Mouse (Mus musculus): ENCODE data around the gene Olfr480.

Olfr480 gene

DNA sequence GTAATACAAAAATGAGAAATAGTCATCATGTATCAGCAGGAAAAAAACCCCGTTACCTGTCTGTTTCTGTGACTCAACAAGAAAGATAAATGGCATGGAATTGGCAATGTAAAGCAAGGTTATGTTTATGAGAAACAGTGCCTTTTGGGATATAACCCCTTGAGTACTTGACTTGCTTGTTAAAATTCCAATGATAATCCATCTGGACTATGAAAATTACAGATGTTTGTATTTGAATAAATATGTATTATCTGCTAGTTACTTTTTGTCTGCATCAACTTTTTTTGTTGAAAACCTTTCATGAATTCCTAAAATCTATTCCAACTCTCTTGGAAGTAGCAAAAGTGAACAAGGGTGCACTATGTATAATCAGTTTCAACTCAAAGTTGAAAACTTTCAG, at the start of gene Olfr480:
Gene Olfr480, minus strand, starts transcription at position 101 of the 400 bp plus-strand sequence.
- no peak for DNase-seq (ENCODE audit: low spot score in 2 of 2)

GRCm38 (mm10) chr7:108100549-108100948, 33.4 kb upstream of the Olfr480 start, which contains the start of gene Olfr483:
Olfr483 (plus strand) TSS chr7:108100849.
- DNase-seq (ENCODE audit: low spot score in 2 of 2): no peak

GRCm38 (mm10) chr7:108097486-108097885, 30.3 kb upstream of the Olfr480 start, which contains the start of gene Olfr482:
Olfr482 (minus strand) TSS chr7:108097586.
- DNase-seq (ENCODE audit: low spot score in 2 of 2): no peak

GRCm38 (mm10) chr7:108079555-108079954, 12.4 kb upstream of the Olfr480 start, which contains the start of gene Olfr481:
Olfr481 (plus strand) TSS chr7:108079855.
- DNase-seq (ENCODE audit: low spot score in 2 of 2): no peak

- no peak for DNase-seq (ENCODE audit: low spot score in 2 of 2)
These were observed 16.8 kb downstream of the Olfr480 start, which contains the start of gene Olfr479 for GRCm38 (mm10) chr7:108050393-108050792. Olfr479 (plus strand) TSS chr7:108050693.

DNA sequence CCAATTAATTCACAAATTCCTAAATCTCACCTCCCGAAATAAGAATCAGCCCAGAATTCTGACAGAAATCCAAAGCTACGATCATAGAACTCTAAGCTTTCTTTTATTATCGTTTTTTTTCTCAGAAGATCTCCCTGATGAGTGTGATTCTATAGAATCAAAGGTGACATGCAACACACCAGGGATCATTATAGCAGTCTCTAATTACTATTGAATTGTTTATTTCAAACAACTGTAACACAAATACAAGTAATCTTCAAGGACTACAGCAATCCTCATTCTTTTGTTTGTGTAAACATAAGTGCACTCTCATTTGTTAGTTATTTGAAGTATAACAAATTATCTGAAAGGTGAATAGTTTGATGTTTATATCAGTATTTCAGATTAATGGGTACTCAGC, 33.3 kb downstream of the Olfr480 start, which contains the start of gene Olfr478:
Gene Olfr478, minus strand, starts transcription at position 101 of the 400 bp plus-strand sequence.
- DNase-seq (ENCODE audit: low spot score in 2 of 2): no peak
